In genomic region chr17:79355271-79355991, GRCm38 (mm10) we compare ENCODE assay signal across 8 mouse cellular contexts. TPM values are rescaled to one million over a fixed set of nuclear protein-coding genes. Genes with fewer than 3 reads are reported as not detected.
DNase-seq lines count a peak whose midpoint lies in the region; ATAC-seq and TF ChIP-seq lines count a peak whose summit lies in the region.

No protein-coding gene starts in this region.

- H3K9ac ChIP-seq in embryonic facial prominence, embryonic 15.5 days: peak overlapping the region; percentile 47
- H3K9ac ChIP-seq in kidney, embryonic 15.5 days: peak overlapping the region; percentile 58
- H3K9ac ChIP-seq in liver, embryonic 11.5 days (ENCODE audit: low read depth, low read length): peak overlapping the region; percentile 90

- peak; percentile 45 for ATAC-seq in embryonic facial prominence, embryonic 15.5 days (ENCODE audit: insufficient number of reproducible peaks, low FRiP score, low TSS enrichment, low read depth)
- peak; percentile 57 for ATAC-seq in kidney, embryonic 15.5 days (replicated peaks; ENCODE audit: low FRiP score)
- ATAC-seq in liver, embryonic 11.5 days (replicated peaks; ENCODE audit: low FRiP score): peak; percentile 14

- H3K4me2 ChIP-seq in embryonic facial prominence, embryonic 15.5 days (replicated peaks): peak overlapping the region; percentile 100
- H3K4me2 ChIP-seq in kidney, embryonic 15.5 days: peak overlapping the region; percentile 100
- H3K4me2 ChIP-seq in liver, embryonic 11.5 days: peak overlapping the region; percentile 99
- peak overlapping the region; percentile 88 for H3K4me2 ChIP-seq in myocyte (ENCODE audit: low read depth)

- H3K9me3 ChIP-seq in embryonic facial prominence, embryonic 15.5 days (replicated peaks): no peaks in the 10 kb centered on the region
- H3K9me3 ChIP-seq in heart, embryonic 10.5 days: no peaks in the 10 kb centered on the region
- H3K9me3 ChIP-seq in kidney, embryonic 15.5 days (replicated peaks): no peaks in the 10 kb centered on the region
- no peaks in the 10 kb centered on the region for H3K9me3 ChIP-seq in liver, embryonic 11.5 days (ENCODE audit: control insufficient read depth, low read length)

- H3K4me1 ChIP-seq in bone marrow, adult 2 months (ENCODE audit: control insufficient read depth, insufficient read depth, low read length): no peaks in the 10 kb centered on the region; the same call in 1 of the 2 replicates
- H3K4me1 ChIP-seq in embryonic facial prominence, embryonic 15.5 days: peaks cover 36% of the 10 kb centered on the region
- peaks cover 37% of the 10 kb centered on the region for H3K4me1 ChIP-seq in heart, embryonic 10.5 days
- H3K4me1 ChIP-seq in kidney, embryonic 15.5 days: peaks cover 43% of the 10 kb centered on the region
- peaks cover 26% of the 10 kb centered on the region for H3K4me1 ChIP-seq in liver, embryonic 11.5 days (replicated peaks; ENCODE audit: control insufficient read depth, insufficient read depth, low read length)

- DNase-seq in 416B (ENCODE audit: low read depth): peak; percentile 64
- peak; percentile 90 for DNase-seq in heart, embryonic 10.5 days (ENCODE audit: low spot score)
- DNase-seq in liver, embryonic 11.5 days (ENCODE audit: low spot score): peak; percentile 78
- peak; percentile 73 to 75 for DNase-seq in spleen, postnatal 36 days (ENCODE audit: low spot score in 2 of 2)

- WGBS in bone marrow, adult 2 months: under 1% methylated on average over 59 of the region's 59 CpGs
- under 1% methylated on average over 58 of the region's 59 CpGs for WGBS in embryonic facial prominence, embryonic 15.5 days
- under 1% methylated on average over 59 of the region's 59 CpGs for WGBS in heart, embryonic 10.5 days
- WGBS in kidney, embryonic 15.5 days: under 1% methylated on average over 57 of the region's 59 CpGs
- WGBS in liver, embryonic 11.5 days: under 1% methylated on average over 59 of the region's 59 CpGs

- no peak for TF ChIP-seq CTCF in bone marrow, adult 2 months (IDR thresholded peaks at IDR 0.05; ENCODE audit: control insufficient read depth, insufficient read depth, low read length)

- H3K79me2 ChIP-seq in myocyte (ENCODE audit: control insufficient read depth, insufficient read depth): peaks cover 38% of the 10 kb centered on the region

- peak overlapping the region; percentile 91 for H3K4me3 ChIP-seq in bone marrow, adult 2 months (replicated peaks; ENCODE audit: control insufficient read depth, low read depth, low read length)
- peak overlapping the region; percentile 78 for H3K4me3 ChIP-seq in embryonic facial prominence, embryonic 15.5 days (replicated peaks)
- H3K4me3 ChIP-seq in heart, embryonic 10.5 days: peak overlapping the region; percentile 74
- H3K4me3 ChIP-seq in kidney, embryonic 15.5 days (replicated peaks): peak overlapping the region; percentile 70
- peak overlapping the region; percentile 84 for H3K4me3 ChIP-seq in liver, embryonic 11.5 days (ENCODE audit: low read depth, low read length)
- H3K4me3 ChIP-seq in myocyte: peak overlapping the region; percentile 97

- no peaks in the 10 kb centered on the region for H3K27me3 ChIP-seq in embryonic facial prominence, embryonic 15.5 days
- H3K27me3 ChIP-seq in heart, embryonic 10.5 days (ENCODE audit: insufficient read depth, poor library complexity, severe bottlenecking): no peaks in the 10 kb centered on the region
- H3K27me3 ChIP-seq in kidney, embryonic 15.5 days: peaks cover 44% of the 10 kb centered on the region
- H3K27me3 ChIP-seq in liver, embryonic 11.5 days (replicated peaks; ENCODE audit: control insufficient read depth, insufficient read depth, low read length): peaks cover 17% of the 10 kb centered on the region
- no peaks in the 10 kb centered on the region for H3K27me3 ChIP-seq in myocyte (ENCODE audit: control insufficient read depth, insufficient read depth, insufficient read length)

- peak; percentile 68; the same call in 1 of the 2 replicates for TF ChIP-seq POLR2A in bone marrow, adult 2 months (IDR thresholded peaks at IDR 0.05; ENCODE audit: borderline replicate concordance, control insufficient read depth, low read depth, low read length)
- peak; percentile 22 for TF ChIP-seq POLR2A in myocyte (IDR thresholded peaks at IDR 0.05; ENCODE audit: insufficient read length, low read depth)

- peak overlapping the region; percentile 86 for H3K27ac ChIP-seq in bone marrow, adult 2 months (ENCODE audit: control insufficient read depth, insufficient read depth, low read depth, low read length, poor library complexity)
- peak overlapping the region; percentile 77 for H3K27ac ChIP-seq in embryonic facial prominence, embryonic 15.5 days (replicated peaks)
- peak overlapping the region; percentile 90 for H3K27ac ChIP-seq in heart, embryonic 10.5 days
- peak overlapping the region; percentile 71 for H3K27ac ChIP-seq in kidney, embryonic 15.5 days
- peak overlapping the region; percentile 78 for H3K27ac ChIP-seq in liver, embryonic 11.5 days (ENCODE audit: low read depth, low read length)

- peak overlapping the region; percentile 57 for H3ac ChIP-seq in myocyte (ENCODE audit: control insufficient read depth, insufficient read length)

- no peaks in the 10 kb centered on the region for H3K36me3 ChIP-seq in embryonic facial prominence, embryonic 15.5 days
- H3K36me3 ChIP-seq in heart, embryonic 10.5 days: no peaks in the 10 kb centered on the region
- no peaks in the 10 kb centered on the region for H3K36me3 ChIP-seq in kidney, embryonic 15.5 days
- H3K36me3 ChIP-seq in liver, embryonic 11.5 days (ENCODE audit: control insufficient read depth, insufficient read depth, low read length): no peaks in the 10 kb centered on the region
- H3K36me3 ChIP-seq in myocyte (ENCODE audit: control insufficient read depth, insufficient read depth): peaks cover 4% of the 10 kb centered on the region

TF ChIP-seq in myocyte, 11 proteins besides CTCF, POLR2A, EP300 and RAD21:
- TF ChIP-seq USF1 (IDR thresholded peaks at IDR 0.05; ENCODE audit: low read depth) (no peak), MAX (IDR thresholded peaks at IDR 0.05; ENCODE audit: low read depth) (no peak), MYOD1 (IDR thresholded peaks at IDR 0.05; ENCODE audit: control insufficient read depth in 1 of 3, insufficient read length in 2 of 3, low read depth in 2 of 3) (peak in 2 of 3 experiments; percentile 99), TCF12 (IDR thresholded peaks at IDR 0.05; ENCODE audit: insufficient read depth, poor library complexity, severe bottlenecking) (peak; percentile 92), POLR2AphosphoS2 (IDR thresholded peaks at IDR 0.05; ENCODE audit: insufficient read length, low read depth) (peak; percentile 45), MYOG (IDR thresholded peaks at IDR 0.05; ENCODE audit: control insufficient read depth in 1 of 3, insufficient read depth in 1 of 3, insufficient read length in 2 of 3, low read depth in 2 of 3) (peak; percentile 60 to 98 (median 84)), TCF3 (IDR thresholded peaks at IDR 0.05; ENCODE audit: insufficient read length, low read depth) (peak; percentile 97), CEBPB (IDR thresholded peaks at IDR 0.05; ENCODE audit: insufficient read depth, poor library complexity, severe bottlenecking) (no peak)
TF ChIP-seq in myocyte: peak in this region for 5.

RNA-seq across cellular contexts. Expression of gene Cdc42ep3, which starts 0.5 kb away (rescaled TPM):
- 21.5 and 29.6 TPM in 2 replicates for polyA plus RNA-seq in bone marrow, adult 2 months (2011; ENCODE audit: insufficient read depth, insufficient read length, low replicate concordance, missing spikeins)
- 68.8 and 84.8 TPM in 2 replicates for polyA plus RNA-seq in embryonic facial prominence, embryonic 15.5 days (2015; fragmentation: Nextera tagmentation; extraction: Ambion mirVana)
- polyA plus RNA-seq in heart, embryonic 10.5 days (2016; fragmentation: Nextera tagmentation; extraction: Ambion mirVana): 27.8 and 30.1 TPM in 2 replicates
- polyA plus RNA-seq in kidney, embryonic 15.5 days (2015; fragmentation: Nextera tagmentation; extraction: Ambion mirVana): 47.9 and 50.9 TPM in 2 replicates
- polyA plus RNA-seq in liver, embryonic 11.5 days (2014; fragmentation: Nextera tagmentation; extraction: Ambion mirVana): 46.8 and 50.6 TPM in 2 replicates
- polyA plus RNA-seq in myocyte (2012; fragmentation: generic; extraction: Trizol): 42.8 TPM

Comparison
In these comparisons a context has a peak if more than half of its experiments do, and no peak if none do; other contexts are left out.
1. Peak in every context shown above with its lines: DNase-seq, ATAC-seq, H3K4me3 ChIP-seq and H3K27ac ChIP-seq.